Mouse (Mus musculus) layer of hippocampus, postnatal 36 days (tissue): Measurements from ENCODE around the gene Serpina3g. TPM values are rescaled to one million over a fixed set of nuclear protein-coding genes. Genes with fewer than 3 reads are reported as not detected.
A peak's percentile ranks its signal among the peaks of the same experiment; 100 is the strongest.
"Not testable (repeated sequence)": the region's sequence is repeated elsewhere in the genome, so short reads cannot be mapped to it uniquely, and the experiment has no call there.

Experiments
- DNase-seq, 2 experiments: peaks; one replicate each; pipeline ENCODE4 v3.0.0; 2022
- total RNA-seq, 2 experiments: library from RNA; stranded (reverse); gene quantifications; 2 replicates each; pipeline ENCODE4 v1.2.3; 2021

Serpina3g gene
- 1 to 10 TPM; 1.6 to 3.4 TPM for total RNA-seq

DNA sequence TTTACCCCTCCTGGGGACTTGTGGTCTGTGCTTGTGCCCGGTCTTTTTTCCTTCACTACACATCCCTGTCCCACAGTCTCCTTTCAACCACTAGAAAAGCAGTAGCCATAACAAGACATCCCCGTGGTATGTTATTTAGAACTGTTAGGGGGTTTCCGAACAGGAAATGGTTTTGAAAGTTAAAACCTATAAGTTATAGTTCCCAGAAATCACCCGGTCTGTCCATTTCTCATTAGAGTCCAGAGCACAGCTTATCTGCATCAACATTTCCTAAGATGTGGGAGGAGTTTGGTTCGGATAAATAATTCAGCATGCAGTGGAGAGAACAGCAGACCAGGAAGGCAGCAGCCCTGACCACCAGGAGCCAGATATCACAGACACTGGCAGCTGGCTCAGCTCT lies at the start of gene Serpina3g:
Serpina3g (plus strand) TSS at position 331 of the 400 bp plus-strand sequence.
- no peak for DNase-seq

DNA sequence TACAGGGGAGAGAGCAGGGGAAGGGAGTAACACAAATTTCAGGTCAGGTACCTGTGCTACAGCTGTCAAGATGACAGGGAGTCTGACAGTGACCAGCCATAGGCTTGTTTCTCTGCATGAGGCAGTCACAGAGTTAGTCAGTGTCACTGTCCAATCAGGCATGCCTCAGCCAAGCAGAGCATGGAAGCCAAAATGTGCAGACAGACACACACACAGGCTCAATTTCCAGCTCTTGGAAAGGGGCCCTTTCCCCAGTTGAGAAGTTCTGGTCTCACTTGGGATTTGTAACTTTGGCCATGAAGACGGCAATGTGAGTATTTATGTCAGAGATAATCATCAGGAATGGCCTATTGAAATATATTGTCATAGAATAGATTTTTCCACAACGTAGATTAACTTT lies 46.8 kb upstream of the Serpina3g start:
- no peak for DNase-seq

DNA sequence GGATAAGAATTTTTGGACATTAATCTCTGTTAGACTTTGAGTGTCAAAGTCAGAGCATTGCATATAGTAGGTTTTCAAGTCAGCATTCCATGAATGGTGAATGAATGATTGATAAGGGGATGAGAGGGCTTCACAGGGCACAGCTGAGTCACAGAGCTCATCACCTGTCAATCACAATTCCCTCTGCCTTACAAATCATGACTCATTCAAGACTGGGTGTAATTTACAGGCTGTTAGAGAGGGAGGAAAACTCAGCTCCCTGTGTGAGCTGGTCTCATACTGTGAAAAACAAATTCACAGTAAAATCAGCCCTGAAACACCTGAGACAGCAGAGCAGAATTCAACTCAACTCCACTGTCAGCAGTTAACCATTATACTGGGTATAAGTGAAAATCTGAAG lies 45.2 kb upstream of the Serpina3g start:
- no peak for DNase-seq

DNA sequence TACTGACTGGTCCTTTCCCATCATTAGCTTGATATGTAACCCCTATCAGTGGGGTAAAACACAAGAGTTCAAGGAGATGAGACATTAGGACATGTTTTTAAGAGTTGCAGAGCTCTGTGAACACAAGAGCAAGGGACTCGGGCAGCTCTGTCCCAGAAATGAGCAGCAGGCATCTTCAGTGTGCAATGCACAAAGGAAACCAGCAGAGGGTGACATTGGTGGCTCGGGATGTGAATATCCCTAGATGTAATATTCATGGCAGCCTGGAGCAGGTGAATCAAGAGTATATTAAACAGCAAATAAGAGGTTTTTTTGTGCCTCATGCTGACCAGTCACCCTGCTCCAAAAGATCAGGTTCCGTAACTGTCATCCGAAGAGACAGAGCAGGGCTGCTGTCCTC lies 26.9 kb upstream of the Serpina3g start:
- no peak for DNase-seq

DNA sequence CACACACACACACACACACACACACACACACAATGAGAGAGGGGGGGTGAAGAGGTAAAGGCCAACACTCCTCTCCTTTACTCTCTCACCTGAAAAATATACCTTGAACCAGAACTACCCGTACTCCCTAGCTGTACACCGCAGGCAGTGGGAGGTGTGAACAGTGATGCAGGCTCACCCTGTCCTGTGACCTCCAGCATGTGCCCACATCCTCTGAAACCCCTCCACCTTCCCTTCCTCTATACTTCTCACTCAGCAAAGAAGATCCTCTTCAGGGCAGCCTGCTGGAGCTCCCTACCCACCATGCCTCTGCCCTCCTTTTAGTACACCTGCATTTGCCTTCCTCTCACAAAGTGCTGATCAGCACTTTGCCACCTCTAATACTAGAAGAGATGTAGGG lies 26.2 kb upstream of the Serpina3g start:
- DNase-seq: no peak

DNA sequence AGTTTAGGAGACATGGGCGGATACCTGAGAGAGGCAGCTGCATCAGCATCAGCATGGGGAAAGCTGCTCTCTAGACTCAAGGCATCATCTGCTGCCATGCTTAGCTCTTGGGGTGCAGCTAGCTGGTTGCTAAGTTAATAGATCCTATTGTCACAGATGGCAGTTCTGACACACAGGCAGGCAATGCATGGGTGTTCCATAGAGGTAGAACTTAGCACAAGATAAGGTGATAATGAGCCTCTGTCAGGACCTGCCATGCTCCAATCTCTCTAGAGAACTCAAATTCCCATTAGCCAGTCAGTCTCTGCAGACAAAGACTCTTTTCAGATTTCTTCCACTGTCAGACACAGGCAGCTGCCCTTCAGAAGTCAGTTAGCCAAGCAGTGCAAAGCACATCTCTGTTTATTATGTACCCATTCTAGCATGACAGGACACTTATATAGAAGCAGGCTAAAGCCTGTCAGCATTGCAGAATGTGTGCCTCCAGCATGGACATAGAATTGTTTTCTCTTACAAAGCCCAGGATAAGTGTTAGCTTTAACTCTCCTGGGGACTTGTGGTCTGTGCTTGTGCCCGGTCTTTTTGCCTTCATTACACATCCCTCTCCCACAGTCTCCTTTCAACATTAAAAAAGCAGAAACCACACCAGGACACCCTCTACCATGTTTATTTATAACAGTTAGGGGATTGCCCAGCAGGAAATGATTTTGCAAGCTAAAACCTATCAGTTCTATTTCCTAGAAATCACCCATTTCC lies 22.2 kb upstream of the Serpina3g start:
- peak; percentile 19 to 28 for DNase-seq

DNA sequence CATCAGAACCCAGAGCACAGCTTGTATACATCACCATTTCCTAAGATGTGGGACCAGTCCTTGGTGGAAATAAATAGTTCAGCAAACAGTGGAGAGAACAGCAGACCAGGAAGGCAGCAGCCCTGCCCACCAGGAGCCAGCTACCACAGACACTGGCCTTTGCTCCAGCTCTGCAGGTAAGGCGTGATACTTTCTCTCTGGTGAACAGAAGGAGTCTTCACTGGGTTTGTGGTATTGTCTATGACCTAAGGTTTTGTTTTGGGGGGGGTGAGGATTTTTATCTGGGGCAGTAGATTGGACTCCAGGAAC lies 21.6 kb upstream of the Serpina3g start, which contains the start of gene Serpina3f:
Serpina3f (plus strand) TSS at position 100 of the 309 bp plus-strand sequence.
- DNase-seq: no peak

DNA sequence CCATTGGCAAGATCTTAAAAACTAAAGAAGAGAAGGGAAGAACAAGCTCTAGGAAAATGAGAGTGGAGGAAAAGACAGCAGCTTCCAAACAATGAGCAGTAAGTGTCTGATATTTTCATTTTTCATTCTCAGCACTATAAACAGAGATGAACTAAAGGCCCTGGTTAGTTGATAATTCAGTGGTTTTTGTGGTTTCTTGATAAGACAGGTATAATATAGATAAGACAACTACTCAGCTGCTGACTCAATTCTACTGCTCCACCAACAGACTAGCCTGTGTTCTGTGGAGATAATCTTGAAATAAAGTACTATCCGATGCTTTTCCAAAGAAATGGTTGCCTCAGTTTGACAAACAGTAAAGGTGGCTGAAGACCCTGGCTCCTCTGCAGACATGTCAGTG lies 20.8 kb upstream of the Serpina3g start:
- no peak for DNase-seq

DNA sequence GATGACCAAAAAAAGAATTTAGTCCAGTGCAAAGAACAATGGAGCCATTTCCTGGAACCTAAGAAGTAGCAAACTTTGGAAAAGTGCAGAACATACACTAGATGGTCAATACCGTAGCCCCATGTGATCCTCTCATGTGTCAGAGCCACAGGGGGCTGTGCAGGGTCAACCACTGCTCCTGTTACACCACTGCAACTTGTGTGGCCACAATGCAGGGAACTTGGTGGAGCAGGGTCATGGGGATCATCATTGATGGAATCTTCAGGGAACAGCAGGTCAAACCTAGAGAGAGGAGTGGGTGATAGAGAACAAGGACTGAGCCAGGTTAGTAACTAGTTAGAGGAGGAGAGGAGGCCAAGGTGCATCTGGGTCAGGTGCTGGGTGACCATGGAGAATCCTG lies 14.4 kb upstream of the Serpina3g start:
- no peak for DNase-seq

DNA sequence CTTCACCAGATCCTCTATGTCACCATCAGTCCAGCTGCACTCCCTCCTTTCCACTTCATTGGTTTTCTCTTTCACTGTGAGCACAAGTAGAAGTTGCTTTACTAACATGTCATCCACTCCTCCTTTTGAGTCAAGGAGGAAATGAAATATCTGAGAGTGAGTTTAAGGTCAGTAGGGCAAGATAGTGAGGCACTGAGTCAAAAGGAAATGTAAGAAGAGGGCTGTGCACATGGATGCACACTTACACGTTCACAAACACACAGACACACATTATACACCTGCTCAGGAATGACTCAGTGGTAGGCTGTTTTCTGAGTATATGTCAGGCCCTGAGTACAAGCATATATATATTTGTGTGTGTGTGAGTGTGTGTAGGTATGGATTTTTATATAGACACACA lies 12.4 kb upstream of the Serpina3g start:
- no peak for DNase-seq

DNA sequence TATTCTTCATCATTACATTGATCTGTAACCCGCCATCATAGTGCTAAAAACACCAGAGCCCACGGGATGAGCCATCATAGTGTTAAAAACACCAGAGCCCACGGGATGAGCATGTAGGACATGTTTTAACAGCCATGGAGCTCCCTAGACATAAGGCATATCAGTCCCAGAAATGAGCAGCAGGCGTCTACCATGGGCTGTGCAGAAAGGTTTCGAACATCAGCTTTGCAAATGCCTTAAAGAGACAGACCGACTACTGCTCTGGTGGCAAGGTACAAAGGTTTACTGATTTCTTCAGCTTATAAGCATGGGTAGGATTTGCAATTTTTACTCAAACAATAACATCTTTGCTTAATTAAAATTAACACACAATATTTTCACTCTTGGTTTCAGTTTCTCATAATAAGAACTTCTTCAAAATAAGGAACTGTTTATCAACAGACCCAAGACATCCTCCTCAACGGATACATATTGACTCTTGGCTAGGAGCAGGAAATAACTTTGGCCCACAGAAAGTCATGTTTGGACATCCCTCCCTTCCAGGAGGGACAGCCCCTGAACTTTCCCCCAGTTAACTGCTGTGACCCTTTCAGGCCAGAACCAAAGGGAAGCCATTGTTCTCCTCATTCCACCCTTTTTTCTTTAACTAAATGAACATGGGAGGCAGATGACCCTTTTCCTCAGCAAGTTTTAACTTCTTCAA lies 11.3 kb upstream of the Serpina3g start:
- no peak for DNase-seq

DNA sequence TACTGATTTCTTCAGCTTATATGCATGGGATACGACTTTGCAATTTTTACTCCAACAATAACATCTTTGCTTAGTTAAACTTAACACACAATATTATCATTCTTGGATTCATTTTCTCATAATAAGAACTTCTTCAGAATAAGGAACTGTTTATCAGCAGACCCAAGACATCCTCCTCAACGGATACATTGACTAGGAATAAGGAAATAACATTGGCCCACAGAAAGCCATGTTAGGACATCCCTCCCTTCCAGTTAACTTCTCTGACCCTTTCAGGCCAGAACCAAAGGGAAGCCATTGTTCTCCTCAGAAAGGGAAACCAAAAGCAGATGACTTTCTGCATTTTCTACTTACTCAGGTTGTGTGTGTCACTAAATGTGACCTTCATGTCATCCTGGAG lies 5.3 kb upstream of the Serpina3g start:
- no peak for DNase-seq

DNA sequence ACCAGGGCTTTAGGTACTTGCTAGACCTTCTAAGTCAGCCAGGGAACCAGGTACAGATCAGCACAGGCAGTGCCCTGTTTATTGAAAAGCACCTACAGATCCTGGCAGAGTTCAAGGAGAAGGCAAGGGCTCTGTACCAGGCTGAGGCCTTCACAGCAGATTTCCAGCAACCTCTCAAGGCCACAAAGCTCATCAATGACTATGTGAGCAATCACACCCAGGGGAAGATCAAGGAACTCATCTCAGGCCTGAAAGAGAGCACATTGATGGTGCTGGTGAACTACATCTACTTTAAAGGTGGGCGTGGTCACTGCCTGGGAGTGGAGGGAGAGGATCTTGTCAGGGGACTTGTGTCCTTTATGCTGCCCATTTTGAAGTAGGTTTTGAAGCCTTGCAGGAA lies 2.0 kb downstream of the Serpina3g start:
- DNase-seq: not testable (repeated sequence)

DNA sequence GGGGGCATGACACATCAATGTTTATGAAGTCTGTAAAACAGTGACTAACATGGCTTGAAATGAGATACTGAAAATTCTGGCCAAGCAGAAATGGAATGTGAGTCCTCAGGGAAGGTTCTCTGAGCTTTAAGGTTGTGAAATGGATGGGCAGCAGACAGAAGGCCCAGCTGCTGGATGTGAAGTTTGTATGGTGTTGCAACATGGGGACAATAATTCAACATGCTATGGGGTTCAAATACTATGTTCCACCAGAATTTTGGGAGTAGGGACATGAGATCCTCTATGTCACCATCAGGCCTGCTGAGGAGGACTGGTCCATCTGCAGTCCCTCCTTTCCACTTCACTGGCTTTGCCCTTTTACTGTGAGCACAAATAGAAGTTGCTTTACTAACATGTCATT lies 7.3 kb downstream of the Serpina3g start:
- no peak for DNase-seq

DNA sequence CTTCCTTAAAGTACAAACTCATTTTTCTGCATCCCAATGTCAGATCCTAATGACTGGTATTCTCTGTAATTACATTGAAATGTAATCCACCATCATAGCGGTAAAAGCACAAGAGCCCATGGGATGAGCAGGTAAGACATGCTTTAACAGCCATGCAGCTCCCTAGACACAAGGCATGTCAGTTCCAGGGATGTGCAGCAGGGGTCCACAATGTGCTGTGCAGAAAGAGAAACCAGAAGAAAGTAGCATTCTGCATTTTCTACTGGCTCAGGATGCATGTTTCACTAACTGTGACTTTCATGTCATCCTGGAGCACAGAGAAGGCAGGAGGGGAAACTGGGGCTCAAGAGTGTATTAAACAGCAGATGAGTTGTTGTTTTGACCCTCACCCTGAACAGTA lies 9.0 kb downstream of the Serpina3g start:
- DNase-seq: peak in 1 of 2 experiments; percentile 22

DNA sequence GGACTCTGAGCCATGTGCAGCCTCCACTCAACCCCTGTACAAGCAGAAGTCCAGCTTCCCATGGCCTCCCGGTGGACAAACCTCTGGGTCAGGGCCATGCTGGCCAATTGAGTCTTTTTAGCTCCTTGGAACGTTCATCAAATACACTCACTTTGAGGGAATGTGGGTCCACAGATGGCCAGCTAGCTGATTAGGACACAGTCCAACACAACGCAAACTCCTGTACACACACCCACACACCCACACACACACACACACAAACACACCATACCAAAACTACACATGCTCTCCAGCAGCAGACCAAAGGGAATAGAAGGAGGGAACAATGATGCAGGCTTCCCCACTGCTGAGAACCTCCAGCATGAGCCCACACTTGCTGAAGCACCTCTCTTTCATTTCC lies 9.6 kb downstream of the Serpina3g start:
- peak in 1 of 2 experiments; percentile 6 for DNase-seq

DNA sequence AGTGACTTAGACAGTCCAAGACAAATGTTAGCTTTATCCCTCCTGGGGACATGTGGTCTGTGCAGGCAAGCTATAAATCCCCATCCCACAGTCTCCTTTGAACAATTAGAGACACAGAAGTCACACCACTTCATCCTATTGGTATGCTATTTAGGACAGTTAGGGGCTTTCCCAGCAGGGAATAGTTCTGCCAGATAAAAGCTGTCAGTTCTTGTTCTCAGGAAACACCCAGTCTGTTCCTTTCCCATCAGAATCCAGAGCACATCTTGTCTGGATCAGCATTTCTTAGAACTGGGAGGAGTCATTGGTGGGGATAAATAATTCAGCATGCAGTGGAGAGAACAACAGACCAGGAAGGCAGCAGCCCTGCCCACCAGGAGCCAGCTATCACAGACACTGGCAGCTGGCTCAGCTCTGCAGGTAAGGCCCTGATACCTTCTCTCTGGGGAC lies 11.5 kb downstream of the Serpina3g start:
- DNase-seq: peak in 1 of 2 experiments; percentile 7

DNA sequence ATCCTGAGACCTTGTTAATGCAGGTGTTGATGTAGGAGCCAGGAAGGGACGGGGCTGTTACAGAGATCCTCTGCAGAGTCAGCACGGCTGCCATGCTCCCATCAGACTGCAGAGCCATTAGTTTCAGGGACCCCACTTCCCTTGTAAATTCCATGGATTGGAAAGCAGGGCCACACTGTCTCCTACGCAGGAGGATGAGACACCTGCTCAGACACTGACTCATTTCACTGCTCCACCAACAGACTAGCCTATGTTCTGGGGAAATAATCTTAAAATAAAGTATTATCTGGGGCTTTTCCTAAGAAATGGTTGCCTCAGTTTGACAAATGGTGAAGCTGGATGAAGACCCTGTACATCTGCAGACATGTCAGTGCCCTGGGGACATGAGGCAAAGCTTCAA lies 12.2 kb downstream of the Serpina3g start:
- DNase-seq: no peak

DNA sequence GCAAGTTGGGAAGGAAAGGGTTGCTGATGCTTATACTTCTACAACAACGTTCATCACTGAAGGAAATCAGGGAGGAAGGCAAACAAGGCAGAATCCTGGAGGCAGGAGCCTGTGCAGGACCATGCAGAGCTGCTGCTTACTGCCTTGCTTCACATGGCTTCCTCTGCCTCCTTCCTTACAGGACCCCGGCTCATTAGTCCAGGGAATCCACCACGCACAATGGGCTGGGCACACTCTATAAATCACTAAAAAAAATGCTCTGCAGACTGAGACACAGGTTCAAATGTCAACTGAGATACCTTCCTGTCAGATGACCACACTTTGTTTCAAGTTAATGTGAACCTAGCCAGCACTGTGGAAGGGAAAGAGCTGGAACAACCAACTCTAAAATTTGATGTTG lies 25.0 kb downstream of the Serpina3g start:
- DNase-seq: no peak

DNA sequence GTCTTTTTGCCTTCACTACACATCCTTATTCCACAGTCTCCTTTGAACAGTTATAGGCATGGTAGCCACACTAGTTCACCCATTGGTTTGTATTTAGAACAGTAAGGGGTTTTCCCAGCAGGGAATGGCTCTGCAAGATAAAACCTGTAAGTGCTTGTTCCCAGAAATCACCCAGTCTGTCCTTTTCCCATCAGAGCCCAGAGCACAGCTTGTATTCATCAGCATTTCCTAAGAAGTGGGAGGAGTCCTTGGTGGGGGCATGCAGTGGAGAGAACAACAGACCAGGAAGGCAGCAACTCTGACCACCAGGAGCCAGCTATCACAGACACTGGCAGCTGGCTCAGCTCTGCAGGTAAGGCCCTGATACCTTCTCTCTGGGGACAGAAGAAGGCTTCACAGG lies 26.8 kb downstream of the Serpina3g start, which contains the start of gene Serpina3i:
Serpina3i (plus strand) TSS at position 260 of the 400 bp plus-strand sequence.
- DNase-seq: no peak

DNA sequence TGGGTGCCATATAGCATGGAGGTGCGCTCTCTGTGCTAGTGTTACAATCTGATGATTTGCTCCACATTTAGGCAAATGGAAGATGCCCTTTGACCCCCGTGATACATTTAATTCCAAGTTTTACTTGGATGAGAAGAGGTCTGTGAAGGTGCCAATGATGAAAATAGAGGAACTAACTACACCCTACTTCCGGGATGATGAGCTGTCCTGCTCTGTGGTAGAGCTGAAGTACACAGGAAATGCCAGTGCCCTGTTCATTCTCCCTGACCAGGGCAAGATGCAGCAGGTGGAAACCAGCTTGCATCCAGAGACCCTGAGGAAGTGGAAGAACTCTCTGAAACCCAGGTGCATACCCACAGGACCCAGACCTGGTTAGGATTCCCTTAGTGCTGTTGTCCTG lies 30.3 kb downstream of the Serpina3g start:
- DNase-seq: no peak

DNA sequence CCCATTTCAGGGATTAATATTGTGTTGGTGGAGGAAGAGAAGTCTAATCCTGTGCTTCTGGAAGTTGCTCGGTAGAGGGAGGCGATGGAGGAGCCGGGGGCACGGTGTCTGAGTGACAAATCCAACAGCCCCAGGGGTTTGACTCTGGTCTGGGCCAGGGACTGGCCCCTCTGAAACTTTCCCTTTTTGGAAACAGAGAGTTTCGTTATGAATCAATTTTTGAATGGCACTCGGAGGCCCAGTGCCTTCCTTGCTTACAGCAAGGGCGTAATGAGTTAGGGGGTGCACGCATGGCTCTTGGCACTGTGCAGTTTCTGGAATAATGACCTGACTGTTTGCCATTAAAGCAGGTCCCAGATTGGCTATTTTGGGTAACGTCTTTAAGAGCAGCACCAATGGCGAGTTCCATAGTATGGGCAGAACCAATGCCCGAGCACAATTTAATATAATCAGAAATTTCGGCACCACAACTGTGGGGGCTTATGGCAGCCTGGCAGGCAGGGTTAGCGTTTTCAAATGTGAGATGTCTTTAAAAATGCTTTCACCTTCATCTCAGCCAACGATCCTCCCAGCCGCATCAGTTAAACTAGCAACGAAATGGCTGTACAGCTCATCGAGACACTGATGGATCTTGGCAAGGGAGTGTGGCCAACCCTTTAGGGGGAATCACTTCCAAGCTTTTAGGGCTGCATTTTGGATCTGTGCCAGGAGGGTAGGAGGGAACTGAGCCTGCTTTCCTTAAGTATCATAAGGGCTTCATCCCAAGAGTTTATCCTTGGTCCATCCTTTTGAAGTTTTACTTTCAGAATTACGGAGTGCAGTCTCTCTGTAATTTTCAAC lies 42.4 kb downstream of the Serpina3g start:
- DNase-seq: no peak

DNA sequence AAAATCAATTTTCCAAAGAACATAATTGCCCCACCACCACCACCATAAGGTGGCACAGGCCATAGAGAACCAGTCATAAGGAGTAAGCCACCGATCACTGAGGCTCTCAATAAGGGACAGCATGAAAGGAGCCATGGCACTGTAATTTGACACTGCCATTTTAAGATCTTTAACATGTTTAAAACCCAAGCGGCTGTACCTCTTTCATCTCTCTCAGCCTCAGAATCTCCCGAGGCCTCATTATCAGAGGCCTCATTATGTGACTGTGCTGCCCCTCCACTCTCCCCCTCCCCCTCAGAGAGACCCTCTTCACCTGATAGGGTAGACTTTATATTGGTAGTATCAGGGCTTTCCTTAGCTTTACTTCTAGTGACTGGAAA lies 43.0 kb downstream of the Serpina3g start:
- no peak for DNase-seq
